Mouse (Mus musculus) retina, adult 2 months (tissue): Measurements from ENCODE around the gene Prdm13.

Experiments used
- DNase-seq: peaks from one replicate; pipeline ENCODE4 v3.0.0-alpha.2; 2012; ENCODE audit warnings: low read depth, low spot score

Gene Prdm13

DNA sequence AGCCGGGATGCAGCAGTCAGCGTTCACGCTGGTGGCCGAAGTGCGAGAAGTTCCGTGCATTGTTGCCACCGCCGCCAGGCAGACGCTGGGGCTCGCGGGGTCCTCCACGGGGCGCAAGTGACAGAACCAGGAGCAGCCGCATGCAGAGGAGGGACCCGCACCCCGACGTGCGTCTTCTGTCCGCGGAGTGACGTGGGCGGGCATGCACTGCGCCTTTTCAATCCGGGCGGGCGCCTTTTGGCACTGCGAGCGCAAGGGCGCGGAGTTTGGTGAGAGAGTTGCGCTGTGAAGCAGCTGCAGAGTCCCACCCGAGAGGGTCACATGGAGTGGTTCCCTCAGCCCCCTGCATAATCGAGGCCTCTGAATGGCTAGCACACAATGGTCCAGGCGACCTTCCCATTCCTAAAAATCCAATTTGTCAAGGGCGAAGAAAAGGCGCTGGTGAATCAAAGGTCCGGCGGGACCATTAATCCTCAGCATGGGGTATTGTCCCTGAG, at the start of gene Prdm13:
TSS of gene Prdm13 (minus strand) at position 369 of the 497 bp plus-strand sequence.
- no peak for DNase-seq

DNA sequence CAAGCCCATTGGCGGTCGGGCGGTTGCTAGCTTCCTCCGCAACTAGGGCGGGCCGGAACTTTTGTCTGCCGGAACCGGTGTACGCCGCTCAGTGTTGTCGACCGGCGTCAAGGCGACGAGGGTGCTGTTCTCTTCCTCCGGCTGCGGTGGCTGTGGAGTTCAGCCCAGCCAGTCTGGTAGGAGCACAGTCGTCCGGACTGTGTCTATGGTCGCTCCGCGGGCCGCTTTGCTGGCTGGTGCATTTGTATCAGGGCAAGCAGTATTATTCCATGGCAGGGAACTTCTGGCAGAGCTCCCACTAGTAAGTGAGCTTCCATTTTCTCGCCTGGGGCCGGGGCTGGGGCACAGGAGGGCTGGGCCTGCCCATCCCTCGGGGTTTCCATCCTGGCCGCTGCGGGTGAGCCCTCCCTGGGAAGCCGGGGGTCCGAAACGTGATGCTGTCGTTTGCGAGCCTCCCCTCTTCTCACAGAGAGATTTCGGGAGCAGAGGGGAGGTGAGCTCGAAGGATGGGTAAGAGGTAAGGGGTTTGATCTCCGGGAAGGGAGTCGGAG, 41.9 kb upstream of the Prdm13 start, which contains the start of gene Ccnc:
TSS of gene Ccnc (plus strand) at position 87 of the 551 bp plus-strand sequence.
- peak; percentile 82 for DNase-seq

- DNase-seq = peak; percentile 47
Observed at GRCm38 (mm10) chr4:21726912-21727614, 41.3 kb upstream of the Prdm13 start.

DNA sequence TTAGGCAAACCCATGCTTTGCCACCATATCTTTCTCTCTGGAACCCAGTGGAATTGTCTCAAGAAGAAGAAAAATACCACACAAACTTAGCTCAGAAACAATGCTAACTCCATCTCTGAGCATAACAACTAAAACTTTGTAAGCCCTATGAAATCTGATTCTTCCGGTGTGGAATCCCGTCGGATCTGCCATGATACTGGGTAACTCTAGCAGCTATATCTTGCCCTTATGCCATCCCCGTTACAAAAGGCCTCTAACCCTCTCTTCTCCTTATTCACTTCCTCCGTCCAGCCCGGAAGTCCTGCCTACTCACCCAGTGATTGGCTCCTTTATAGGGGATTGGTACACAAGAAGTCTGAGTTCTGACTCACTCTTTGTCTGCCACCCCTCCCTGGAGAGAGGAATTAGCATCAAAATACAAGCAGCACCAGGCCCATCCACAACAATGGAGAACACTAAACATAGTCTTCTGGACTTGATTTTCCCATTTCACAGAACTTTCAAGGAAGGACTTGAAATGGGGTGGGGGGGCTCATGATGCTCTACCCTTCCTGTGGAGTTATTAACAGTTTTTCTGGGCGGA, 37.1 kb upstream of the Prdm13 start:
- no peak for DNase-seq

- no peak for DNase-seq
Observed at GRCm38 (mm10) chr4:21712147-21712546, 26.4 kb upstream of the Prdm13 start.

GRCm38 (mm10) chr4:21705046-21705445, 19.3 kb upstream of the Prdm13 start:
- DNase-seq = no peak

DNA sequence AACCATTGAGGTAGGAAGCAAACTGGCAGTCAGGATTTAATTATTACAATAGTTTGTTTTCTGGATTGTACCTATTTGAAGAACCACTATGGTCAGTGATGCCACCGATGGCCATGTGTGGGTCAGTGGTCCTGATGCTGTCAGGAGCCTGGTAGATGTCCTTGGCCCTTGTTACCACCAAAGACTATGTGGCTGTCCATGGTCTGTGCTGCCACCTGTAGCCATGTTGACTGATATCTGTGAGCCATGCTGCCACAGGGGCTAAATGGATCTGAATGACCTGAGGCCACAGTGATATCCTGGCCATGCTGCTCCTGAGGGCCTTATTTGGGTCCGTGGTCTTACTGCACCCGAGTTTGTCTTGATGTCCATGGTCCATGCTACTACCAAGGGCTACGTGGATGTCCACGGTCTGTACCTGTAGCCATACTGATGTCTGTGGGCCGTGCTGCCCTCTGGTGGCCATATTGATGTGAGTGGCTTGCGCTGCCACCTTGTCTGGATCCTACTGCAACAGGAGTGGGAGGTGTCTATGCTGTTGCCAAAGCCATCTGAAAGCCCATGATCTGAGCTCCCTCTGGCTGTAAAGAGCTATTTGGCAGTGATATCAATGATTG, 10.0 kb upstream of the Prdm13 start:
- DNase-seq = no peak

GRCm38 (mm10) chr4:21690221-21690620, 4.5 kb upstream of the Prdm13 start:
- no peak for DNase-seq

DNA sequence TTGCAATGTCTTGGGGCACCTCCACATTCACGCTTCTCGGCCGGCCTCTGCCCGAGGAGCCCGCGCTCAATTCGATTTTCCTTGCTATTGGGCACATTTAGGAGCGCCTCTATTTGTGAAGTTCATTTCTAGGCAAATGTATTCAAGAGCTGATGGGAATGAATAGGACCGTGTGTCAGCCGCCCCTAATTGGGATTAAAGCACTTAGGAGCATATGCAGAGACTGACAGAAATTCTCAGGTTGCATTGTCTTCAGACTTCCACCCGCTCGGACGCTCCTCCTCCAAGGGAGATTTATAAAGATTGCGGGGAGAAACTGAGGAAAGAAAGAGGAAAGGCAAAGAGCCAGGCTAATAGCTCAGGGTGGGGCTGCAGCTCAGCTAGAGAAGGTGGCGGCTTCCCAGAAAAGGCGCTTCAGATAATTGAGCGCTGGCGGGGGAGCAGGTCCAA, 3.8 kb upstream of the Prdm13 start:
- DNase-seq = no peak

DNA sequence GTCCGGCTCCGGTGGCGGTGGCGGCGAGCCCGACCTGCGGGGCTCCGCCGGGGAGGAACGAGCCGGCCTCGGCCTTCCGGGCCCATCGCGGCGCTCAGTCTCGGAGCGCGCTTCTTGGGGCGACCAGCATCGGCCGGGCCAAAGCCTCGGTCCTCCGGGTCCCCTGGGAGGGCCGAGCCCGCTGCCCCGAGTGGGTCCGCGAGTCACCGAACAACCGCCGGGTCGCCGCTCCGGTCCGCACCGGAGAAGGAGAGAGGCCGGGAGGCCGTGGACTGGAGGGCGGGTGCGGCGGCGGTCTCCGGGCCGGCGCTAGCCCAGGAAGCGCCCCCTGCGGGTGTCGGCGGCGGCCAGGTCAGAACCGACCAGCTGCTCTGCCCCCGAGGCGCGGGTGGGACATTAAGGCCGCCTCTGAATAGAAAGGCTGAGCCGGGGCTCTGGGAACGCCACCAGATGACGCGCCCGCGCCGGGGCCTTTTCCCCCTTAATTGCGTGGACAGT, 3.0 kb upstream of the Prdm13 start:
- no peak for DNase-seq

- DNase-seq = no peak
Observed at GRCm38 (mm10) chr4:21687783-21688702, 2.3 kb upstream of the Prdm13 start.

- DNase-seq = no peak
Observed at GRCm38 (mm10) chr4:21686934-21687333, 1.2 kb upstream of the Prdm13 start.

DNA sequence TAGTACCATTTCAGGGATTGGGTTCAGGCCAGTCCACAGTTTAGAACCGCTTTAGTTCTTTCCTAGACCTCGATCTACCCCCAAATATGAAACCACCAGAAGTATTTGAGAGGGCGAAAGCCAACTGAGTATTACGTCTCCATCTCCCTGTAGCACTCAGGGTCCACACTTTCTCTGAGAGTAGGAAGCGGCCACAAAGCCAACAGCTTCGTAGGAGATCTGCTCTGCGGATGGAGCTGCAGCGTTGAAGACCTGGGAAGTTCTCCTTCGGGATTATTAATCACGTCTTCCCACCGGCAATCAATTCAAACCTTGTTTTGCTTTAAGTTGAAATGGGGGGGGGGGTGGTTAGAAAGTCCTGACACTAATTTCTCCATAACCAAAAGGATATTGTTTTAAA, 653 bp upstream of the Prdm13 start:
- no peak for DNase-seq

DNA sequence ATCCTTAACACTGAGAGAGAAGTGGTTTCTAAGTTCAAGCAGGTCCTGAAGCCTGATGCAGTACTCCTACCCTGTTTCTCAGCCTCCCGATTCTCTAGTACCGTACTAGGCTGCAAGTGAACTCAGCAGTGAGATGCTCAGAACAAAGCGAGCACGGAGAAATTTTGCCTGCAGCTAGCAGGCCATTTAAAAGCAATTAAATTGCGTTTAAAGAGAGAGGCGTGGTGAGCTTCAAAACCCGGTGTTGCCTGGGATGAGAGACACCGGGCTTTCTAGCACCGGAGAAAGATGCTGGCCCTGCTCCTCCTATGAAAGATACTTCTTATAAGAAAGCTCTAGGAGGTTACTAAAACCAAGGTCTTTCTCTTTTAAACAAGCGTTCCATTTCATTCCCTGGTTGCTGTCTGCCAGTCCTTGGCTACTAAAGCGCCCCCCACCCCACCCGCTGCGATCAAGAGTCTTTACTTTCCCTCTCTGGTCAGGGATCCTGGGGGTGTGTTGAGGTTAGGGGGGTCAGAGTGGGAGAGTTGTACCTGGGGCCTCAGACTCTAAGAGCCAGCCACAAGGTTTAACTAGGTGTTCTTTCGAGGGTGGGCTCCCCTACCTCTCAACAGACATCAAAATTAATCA, 1.3 kb downstream of the Prdm13 start:
- DNase-seq = no peak

- DNase-seq = no peak
Observed at GRCm38 (mm10) chr4:21682421-21683150, 3.2 kb downstream of the Prdm13 start.

DNA sequence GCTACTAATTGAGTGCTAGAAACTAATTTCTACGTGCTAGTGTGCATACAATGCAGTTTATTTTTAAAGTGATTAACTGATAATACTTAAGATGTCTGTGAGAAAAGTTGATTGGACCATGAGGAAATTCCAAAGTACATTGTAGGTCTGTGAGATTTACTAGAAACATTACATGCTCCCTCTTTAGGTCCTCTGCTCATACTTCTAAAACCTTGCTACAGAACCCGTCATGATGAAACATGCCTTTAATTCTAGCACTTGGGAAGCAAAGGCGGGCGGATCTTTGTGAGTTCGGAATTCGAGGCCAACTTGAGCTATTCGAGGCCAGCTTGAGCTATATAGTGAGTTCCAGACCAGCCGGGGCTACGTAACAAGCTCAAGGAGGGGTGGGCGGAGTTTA, 4.8 kb downstream of the Prdm13 start:
- no peak for DNase-seq

DNA sequence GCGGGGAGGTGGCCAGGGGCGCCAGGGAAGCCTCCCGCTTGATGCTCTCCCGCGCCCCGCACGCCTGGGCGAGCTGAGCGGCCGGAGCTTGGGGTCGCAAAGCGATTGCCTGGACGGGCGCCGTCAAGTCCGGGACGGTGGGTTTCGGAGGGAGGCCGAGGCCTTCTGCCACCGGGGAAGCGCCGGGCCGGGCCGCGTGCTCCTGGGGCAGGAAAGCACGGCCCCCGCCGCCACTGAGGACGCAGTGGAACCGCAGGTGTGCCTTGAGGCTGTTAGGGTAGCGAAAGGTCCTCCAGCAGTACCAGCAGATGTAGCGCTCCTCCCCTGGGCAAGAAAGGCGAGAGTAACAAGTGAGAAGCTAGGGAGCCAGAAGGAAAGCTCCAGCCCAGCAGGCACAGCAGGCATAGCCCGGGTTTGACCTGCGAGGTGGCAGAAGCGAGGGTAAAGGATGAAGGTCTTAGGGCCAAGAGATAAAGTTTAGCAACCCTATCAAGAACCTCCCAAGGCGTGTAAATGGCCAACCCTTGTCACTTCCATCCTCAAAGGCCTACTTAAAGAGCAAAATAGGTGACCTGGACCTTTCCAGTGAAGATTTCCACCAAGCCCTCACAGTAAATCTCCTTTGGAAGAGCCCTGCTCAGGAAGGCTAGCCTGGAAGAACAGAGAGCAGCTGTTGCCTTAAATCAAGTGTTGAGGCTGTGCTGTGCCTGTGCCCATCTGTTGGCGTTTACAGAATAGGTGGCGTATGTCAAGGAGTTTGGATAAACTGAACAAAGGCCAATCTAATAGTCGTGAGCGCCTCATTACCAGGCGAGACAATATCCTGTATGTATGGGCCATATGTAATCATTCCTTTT, 5.9 kb downstream of the Prdm13 start:
- DNase-seq = no peak

- DNase-seq = no peak
Observed at GRCm38 (mm10) chr4:21678975-21679623, 6.7 kb downstream of the Prdm13 start.
